Mouse (Mus musculus): ENCODE measurements around the gene Sbp. TPM values are rescaled to one million over a fixed set of nuclear protein-coding genes. Genes with fewer than 3 reads are reported as not detected.

The Sbp gene
- polyA plus RNA-seq (2015; fragmentation: Illumina TruSeq; extraction: RNeasy Lipid Tissue Mini Kit (QIAGEN cat#74804); ENCODE audit: low read depth, low replicate concordance) = not detected

DNA sequence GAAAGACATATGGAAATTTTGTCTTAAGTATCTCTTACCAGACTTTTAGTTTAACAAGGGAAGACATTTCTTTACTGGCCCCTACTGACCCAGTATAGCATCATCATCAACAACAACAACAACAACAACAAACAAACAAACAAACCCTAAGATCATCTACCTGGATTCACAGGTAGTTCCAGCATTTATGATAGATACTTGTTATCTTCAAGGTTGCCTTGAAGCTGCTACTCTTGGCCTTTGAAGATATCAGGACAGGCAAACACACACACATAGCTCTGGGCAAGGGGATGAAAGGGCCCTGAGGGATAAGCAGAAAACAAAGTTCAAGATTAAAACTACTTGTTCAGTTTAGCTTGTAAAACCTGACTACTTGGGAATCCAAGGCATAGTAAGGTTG is at the start of gene Sbp:
Gene Sbp, plus strand, starts transcription at position 301 of the 400 bp plus-strand sequence.

DNA sequence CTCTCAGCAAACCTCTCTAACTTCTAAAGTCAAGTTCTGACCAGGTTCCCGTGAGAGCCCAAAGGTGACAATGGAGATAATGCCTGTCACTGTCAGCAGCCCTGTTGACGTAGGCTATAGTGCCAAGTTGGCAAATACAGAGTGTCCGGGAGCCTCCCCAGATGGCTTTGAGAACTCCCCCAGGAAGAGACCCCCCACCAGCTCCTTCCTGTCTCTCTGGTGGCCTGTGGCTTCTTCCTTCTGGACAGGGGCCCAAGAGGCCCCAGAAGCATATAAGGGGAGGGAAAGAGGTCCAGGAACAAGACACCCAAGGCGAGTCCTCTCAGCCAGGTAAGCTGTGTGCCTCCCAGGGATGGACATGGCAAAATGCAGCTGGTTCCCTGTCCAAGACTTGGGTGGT is 24.3 kb upstream of the Sbp start, which contains the start of gene Dcpp3:
Gene Dcpp3, plus strand, starts transcription at position 301 of the 400 bp plus-strand sequence.

DNA sequence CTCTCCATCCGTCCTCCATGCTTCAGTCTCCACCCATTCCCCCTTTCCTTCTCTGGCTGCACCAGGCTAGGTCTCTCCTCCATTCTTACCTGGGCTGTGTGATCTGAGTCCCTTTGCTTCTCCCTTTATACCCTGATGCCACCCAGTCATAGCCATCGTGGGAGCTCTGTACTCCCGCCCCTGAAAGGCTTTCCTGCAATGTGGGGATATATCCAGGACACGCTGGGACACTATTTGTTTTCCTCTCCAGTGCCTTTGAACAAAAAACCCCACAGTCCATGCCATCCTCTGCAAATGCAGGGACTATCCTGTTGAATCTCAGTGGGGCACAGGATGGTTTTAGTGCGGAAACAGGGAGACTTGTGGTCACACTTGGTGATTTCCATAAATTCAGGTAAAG is 13.7 kb downstream of the Sbp start, which contains the start of gene Sbpl:
Gene Sbpl, minus strand, starts transcription at position 101 of the 400 bp plus-strand sequence.

DNA sequence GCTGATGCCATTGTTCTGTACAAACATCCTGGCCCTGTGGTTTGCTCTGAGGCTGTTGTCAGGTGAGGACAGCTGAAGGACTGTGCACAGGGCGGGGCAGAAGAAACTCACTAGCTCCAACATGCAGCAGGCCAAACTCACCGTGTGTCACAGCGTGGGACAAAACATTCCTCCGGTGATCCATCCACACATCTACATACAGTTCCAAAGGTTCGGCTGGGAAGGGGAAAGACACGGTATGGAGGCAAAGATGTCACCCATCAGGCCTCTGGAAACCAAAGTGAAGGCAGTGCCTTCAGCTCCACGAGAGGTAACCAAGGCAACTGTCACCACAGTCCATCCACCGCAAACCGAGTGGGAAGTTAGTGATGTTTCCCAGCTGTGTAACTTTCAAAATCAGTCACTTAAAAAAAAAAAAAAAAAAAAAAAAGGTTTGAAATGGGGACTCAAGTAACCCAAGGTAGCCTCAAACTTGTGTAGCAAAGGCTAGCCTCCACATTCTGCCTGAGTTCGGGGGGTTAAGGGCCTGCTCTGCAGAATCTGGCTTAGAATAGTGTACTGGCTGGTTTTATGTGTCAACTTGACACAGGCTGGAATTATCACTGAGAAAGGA is 38.9 kb downstream of the Sbp start, which contains the start of gene Prss30:
Gene Prss30, minus strand, starts transcription at position 270 of the 613 bp plus-strand sequence.

Other genes with a start within 250 kb of the Sbp start
- gene 1520401A03Rik, start 218.9 kb upstream of the Sbp start, polyA plus RNA-seq (2015; fragmentation: Illumina TruSeq; extraction: RNeasy Lipid Tissue Mini Kit (QIAGEN cat#74804); ENCODE audit: low read depth, low replicate concordance) = 0.39 TPM
- 5.1 TPM for gene Pkmyt1, start 215.3 kb upstream of the Sbp start, polyA plus RNA-seq (2015; fragmentation: Illumina TruSeq; extraction: RNeasy Lipid Tissue Mini Kit (QIAGEN cat#74804); ENCODE audit: low read depth, low replicate concordance)
- gene Paqr4, start 200.8 kb upstream of the Sbp start, polyA plus RNA-seq (2015; fragmentation: Illumina TruSeq; extraction: RNeasy Lipid Tissue Mini Kit (QIAGEN cat#74804); ENCODE audit: low read depth, low replicate concordance) = 53.5 TPM
- 0.97 TPM for gene Kremen2, start 195.8 kb upstream of the Sbp start, polyA plus RNA-seq (2015; fragmentation: Illumina TruSeq; extraction: RNeasy Lipid Tissue Mini Kit (QIAGEN cat#74804); ENCODE audit: low read depth, low replicate concordance)
- 321 TPM for gene Flywch1, start 170.1 kb upstream of the Sbp start, polyA plus RNA-seq (2015; fragmentation: Illumina TruSeq; extraction: RNeasy Lipid Tissue Mini Kit (QIAGEN cat#74804); ENCODE audit: low read depth, low replicate concordance)
- 29.3 TPM for gene Flywch2, start 155.6 kb upstream of the Sbp start, polyA plus RNA-seq (2015; fragmentation: Illumina TruSeq; extraction: RNeasy Lipid Tissue Mini Kit (QIAGEN cat#74804); ENCODE audit: low read depth, low replicate concordance)
- 295 TPM for gene Srrm2, start 151.1 kb upstream of the Sbp start, polyA plus RNA-seq (2015; fragmentation: Illumina TruSeq; extraction: RNeasy Lipid Tissue Mini Kit (QIAGEN cat#74804); ENCODE audit: low read depth, low replicate concordance)
- gene Elob, start 112.5 kb upstream of the Sbp start, polyA plus RNA-seq (2015; fragmentation: Illumina TruSeq; extraction: RNeasy Lipid Tissue Mini Kit (QIAGEN cat#74804); ENCODE audit: low read depth, low replicate concordance) = 700 TPM
- not detected for gene Prss33, start 105.6 kb upstream of the Sbp start, polyA plus RNA-seq (2015; fragmentation: Illumina TruSeq; extraction: RNeasy Lipid Tissue Mini Kit (QIAGEN cat#74804); ENCODE audit: low read depth, low replicate concordance)
- not detected for gene Prss32, start 97.8 kb upstream of the Sbp start, polyA plus RNA-seq (2015; fragmentation: Illumina TruSeq; extraction: RNeasy Lipid Tissue Mini Kit (QIAGEN cat#74804); ENCODE audit: low read depth, low replicate concordance)
- gene Prss41, start 97.5 kb upstream of the Sbp start, polyA plus RNA-seq (2015; fragmentation: Illumina TruSeq; extraction: RNeasy Lipid Tissue Mini Kit (QIAGEN cat#74804); ENCODE audit: low read depth, low replicate concordance) = 0.42 TPM
- not detected for gene Prss21, start 73.6 kb upstream of the Sbp start, polyA plus RNA-seq (2015; fragmentation: Illumina TruSeq; extraction: RNeasy Lipid Tissue Mini Kit (QIAGEN cat#74804); ENCODE audit: low read depth, low replicate concordance)
- gene Dcpp1, start 60.8 kb upstream of the Sbp start, polyA plus RNA-seq (2015; fragmentation: Illumina TruSeq; extraction: RNeasy Lipid Tissue Mini Kit (QIAGEN cat#74804); ENCODE audit: low read depth, low replicate concordance) = not detected
- gene Dcpp2, start 60.8 kb upstream of the Sbp start, polyA plus RNA-seq (2015; fragmentation: Illumina TruSeq; extraction: RNeasy Lipid Tissue Mini Kit (QIAGEN cat#74804); ENCODE audit: low read depth, low replicate concordance) = not detected
- not detected for gene Dcpp3, start 24.2 kb upstream of the Sbp start, polyA plus RNA-seq (2015; fragmentation: Illumina TruSeq; extraction: RNeasy Lipid Tissue Mini Kit (QIAGEN cat#74804); ENCODE audit: low read depth, low replicate concordance)
- not detected for gene Sbpl, start 13.6 kb downstream of the Sbp start, polyA plus RNA-seq (2015; fragmentation: Illumina TruSeq; extraction: RNeasy Lipid Tissue Mini Kit (QIAGEN cat#74804); ENCODE audit: low read depth, low replicate concordance)
- not detected for gene Prss30, start 38.9 kb downstream of the Sbp start, polyA plus RNA-seq (2015; fragmentation: Illumina TruSeq; extraction: RNeasy Lipid Tissue Mini Kit (QIAGEN cat#74804); ENCODE audit: low read depth, low replicate concordance)
- gene Prss22, start 56.4 kb downstream of the Sbp start, polyA plus RNA-seq (2015; fragmentation: Illumina TruSeq; extraction: RNeasy Lipid Tissue Mini Kit (QIAGEN cat#74804); ENCODE audit: low read depth, low replicate concordance) = 1.8 TPM
- not detected for gene Prss27, start 96.5 kb downstream of the Sbp start, polyA plus RNA-seq (2015; fragmentation: Illumina TruSeq; extraction: RNeasy Lipid Tissue Mini Kit (QIAGEN cat#74804); ENCODE audit: low read depth, low replicate concordance)
- gene Kctd5, start 131.8 kb downstream of the Sbp start, polyA plus RNA-seq (2015; fragmentation: Illumina TruSeq; extraction: RNeasy Lipid Tissue Mini Kit (QIAGEN cat#74804); ENCODE audit: low read depth, low replicate concordance) = 22.9 TPM
- gene Pdpk1, start 209.3 kb downstream of the Sbp start, polyA plus RNA-seq (2015; fragmentation: Illumina TruSeq; extraction: RNeasy Lipid Tissue Mini Kit (QIAGEN cat#74804); ENCODE audit: low read depth, low replicate concordance) = 56.0 TPM
- 21.6 TPM for gene Amdhd2, start 222.1 kb downstream of the Sbp start, polyA plus RNA-seq (2015; fragmentation: Illumina TruSeq; extraction: RNeasy Lipid Tissue Mini Kit (QIAGEN cat#74804); ENCODE audit: low read depth, low replicate concordance)
- 1,683 TPM for gene Atp6v0c, start 228.0 kb downstream of the Sbp start, polyA plus RNA-seq (2015; fragmentation: Illumina TruSeq; extraction: RNeasy Lipid Tissue Mini Kit (QIAGEN cat#74804); ENCODE audit: low read depth, low replicate concordance)